Mouse (Mus musculus) cerebellum, adult 2 months (tissue): ENCODE measurements around the gene Bmpr1a.

Experiments
- CTCF ChIP-seq: fragments of 200-500 bp; IDR thresholded peaks from 2 replicates; pipeline ENCODE4 v1.5.1; 2011; ENCODE audit warnings: low read depth, mild to moderate bottlenecking, control low read depth, low read length, moderate library complexity, borderline replicate concordance; ENCODE audit not compliant: insufficient read depth
- POLR2A ChIP-seq: fragments of 200-500 bp; IDR thresholded peaks from 2 replicates; pipeline ENCODE4 v1.6.1; 2011; ENCODE audit warnings: low read length, control low read depth, borderline replicate concordance; ENCODE audit not compliant: insufficient read depth

DNA sequence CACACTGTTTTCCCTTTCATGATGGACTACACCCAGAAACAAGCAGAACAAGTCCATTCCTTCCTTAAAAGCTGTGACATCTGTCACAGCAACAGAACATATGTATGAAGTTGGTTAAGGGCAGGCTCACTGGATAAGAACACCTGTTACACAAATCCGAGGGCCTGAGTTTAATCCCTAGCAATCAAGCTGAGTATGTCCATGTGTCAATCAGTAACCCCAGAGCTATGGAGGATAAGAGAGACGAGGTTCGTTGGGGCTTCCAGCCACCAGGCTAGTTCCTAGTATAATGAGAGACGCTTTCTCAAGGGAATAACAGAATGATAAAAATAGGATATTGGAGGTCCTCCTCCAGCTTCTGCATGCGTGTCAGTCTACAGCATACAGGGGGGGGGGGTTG lies 85.6 kb downstream of the Bmpr1a start:
- TF ChIP-seq POLR2A (no peak), CTCF (no peak)
